Mouse (Mus musculus): ENCODE data around the gene Wdr62. TPM values are rescaled to one million over a fixed set of nuclear protein-coding genes. Genes with fewer than 3 reads are reported as not detected.

Gene Wdr62
- total RNA-seq (2023; ENCODE audit: inconsistent age): 6.2 to 10.2 TPM (median 6.8 TPM) in 4 replicates

DNA sequence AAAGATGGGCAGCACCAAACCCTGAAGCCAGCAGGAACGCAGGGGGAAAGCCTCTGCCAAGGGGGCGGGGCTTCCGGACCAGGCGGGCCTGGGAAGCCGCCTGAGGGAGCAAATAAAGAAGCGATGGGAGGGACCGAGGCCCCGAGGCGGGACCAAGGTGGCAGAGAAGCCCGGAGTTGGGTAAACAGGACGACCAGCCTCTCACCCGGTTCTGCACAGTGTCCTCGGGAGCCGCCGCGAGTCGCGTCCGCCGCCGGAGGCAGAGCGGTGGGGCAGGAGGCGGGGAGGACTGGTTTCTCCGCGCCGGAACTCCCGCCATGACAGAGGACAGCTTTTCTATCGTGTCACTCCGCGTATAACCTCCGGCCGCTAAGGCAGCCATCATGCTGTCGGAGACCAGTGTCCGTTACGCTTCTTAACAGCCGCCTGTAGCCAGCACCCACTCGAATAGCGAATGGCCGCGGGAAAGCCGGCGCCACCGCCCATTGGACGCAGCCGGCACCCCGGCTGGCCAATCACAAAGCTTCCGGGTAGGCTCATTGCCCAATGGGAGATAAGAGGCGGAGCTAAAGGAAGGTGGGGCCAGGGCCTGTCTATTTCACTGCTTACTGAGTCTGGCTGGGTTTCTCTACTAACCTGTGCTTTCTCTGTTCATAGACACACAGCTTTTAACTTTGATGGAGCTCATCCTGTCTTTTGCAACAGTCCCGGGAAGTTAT, at the start of gene Wdr62, which contains the start of gene Thap8:
Gene Wdr62, minus strand, starts transcription at position 469 of the 719 bp plus-strand sequence.
Gene Thap8, plus strand, starts transcription at position 144 of the 719 bp plus-strand sequence.

DNA sequence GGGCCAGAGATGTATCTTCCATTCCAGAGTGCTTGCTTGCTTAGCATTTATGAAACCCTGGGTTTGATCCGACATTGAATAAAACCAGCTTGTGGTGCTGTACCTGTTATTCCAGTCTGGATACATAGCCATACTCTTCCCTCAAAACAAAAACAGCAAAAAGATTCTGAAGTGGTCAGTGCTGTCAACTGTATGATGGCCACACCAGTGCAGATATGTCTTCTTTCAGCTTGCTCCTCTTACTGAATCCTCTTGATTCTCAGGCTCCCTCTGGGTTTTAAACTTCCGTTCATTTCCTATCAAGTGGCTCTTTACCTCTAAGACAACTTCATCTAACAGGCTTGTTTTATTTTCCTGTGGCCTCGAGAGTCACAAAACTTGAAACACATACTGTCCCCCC, 43.6 kb upstream of the Wdr62 start, which contains the start of gene Sdhaf1:
Gene Sdhaf1, minus strand, starts transcription at position 101 of the 400 bp plus-strand sequence.

DNA sequence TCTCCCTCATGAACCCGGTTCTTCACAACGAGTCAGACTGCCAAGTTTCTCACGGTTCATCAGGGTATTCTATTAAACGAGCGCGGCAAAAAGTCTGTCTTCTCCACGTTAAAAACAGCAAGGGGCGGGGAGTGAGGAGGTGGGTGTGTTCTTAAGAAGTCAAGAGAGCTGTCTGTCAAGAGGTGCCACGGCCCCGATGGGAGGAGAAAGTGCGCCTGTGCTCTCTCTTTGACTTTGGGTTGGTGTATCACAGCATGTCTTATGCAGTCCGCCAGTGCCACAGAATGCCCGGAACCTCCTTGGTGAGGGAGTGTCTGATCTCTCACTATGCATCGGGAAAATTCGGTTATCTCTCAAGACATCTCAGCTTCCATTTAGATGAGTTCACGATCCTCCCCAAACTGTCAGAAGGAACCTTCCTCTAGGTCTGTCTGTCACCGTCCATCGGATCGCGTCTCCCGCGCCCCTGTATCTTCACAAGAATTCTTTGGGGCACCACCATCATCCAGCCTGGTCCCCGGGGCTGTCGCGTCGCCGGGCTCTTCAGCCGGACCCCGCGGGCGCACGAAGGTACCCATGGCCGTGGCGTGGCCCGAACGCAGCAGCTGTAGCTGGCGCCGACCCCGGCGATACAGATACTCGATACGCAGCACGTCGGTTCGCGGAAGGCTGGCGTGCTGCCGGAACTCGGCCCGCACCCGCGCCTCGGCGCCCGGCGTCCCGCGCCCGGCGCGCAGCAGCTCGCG, 41.5 kb upstream of the Wdr62 start, which contains the start of gene E130208F15Rik:
Gene E130208F15Rik, plus strand, starts transcription at position 202 of the 746 bp plus-strand sequence.

DNA sequence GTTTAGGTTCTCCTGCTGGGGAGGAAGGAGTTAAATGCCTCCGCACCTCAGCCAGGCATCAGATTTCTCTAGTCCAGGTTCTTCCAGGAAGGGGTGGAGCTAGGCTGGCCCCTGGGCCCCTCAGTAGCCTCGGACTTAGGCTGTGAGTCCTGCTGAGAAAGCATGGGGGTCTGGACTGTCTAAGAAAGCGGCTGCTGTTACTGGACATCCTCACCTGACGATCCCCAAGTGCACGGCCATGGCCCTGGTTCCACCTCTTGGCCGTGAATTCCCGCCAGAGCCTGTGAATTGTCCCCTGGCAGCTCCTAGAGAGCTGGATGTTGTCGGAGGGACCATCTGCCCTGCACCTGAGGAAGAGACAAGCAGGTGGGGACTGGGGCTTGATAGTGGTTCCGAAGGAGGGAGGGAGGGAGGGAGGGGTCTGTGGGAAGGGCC, 34.5 kb upstream of the Wdr62 start, which contains the start of gene Syne4:
Gene Syne4, plus strand, starts transcription at position 87 of the 435 bp plus-strand sequence.

DNA sequence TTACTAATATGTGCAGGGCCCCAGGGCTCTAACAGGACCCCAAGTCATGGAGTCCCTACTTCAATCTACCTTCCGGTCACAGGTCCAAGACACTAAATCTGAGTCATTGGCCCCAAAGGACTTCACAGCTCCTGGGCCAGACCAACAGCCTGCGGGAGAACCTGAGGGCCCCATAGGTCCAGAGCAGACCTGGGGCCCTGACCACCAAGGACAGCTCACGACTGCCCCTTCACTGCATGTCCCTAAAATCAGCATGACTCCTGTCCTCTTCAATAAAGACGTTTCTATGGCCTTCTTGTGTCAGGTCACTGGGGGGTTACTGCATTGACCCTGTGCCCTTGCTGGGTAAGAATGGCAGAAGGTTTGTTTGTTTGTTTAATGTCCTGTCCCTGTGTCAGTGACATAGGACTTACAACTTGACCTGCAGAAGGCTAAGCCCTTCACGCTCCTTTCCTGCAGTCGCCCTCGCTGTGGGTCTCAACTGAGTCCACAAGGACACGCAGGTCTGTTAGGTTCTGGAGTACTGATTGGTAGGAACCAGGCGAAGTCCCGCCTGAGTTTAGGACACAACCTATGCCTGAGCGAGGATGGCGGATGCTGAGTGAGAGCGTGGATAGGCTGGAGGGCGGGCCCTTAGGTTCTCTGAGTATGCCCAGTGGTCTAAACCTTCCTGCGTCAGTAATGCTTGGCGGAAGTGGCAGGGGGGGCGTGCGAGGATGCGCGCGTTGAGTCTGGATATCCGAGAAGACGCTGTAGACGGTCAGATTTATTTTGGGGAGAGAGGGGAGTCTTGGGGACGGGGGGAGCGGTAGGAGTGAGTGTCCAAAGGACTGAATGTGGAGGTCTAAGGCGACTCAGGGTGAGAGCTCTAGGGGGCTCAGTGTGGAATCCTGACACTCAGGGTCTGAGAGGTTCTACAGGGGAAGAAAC, 28.1 kb upstream of the Wdr62 start, which contains the start of gene Alkbh6:
Gene Alkbh6, plus strand, starts transcription at position 642 of the 930 bp plus-strand sequence.

DNA sequence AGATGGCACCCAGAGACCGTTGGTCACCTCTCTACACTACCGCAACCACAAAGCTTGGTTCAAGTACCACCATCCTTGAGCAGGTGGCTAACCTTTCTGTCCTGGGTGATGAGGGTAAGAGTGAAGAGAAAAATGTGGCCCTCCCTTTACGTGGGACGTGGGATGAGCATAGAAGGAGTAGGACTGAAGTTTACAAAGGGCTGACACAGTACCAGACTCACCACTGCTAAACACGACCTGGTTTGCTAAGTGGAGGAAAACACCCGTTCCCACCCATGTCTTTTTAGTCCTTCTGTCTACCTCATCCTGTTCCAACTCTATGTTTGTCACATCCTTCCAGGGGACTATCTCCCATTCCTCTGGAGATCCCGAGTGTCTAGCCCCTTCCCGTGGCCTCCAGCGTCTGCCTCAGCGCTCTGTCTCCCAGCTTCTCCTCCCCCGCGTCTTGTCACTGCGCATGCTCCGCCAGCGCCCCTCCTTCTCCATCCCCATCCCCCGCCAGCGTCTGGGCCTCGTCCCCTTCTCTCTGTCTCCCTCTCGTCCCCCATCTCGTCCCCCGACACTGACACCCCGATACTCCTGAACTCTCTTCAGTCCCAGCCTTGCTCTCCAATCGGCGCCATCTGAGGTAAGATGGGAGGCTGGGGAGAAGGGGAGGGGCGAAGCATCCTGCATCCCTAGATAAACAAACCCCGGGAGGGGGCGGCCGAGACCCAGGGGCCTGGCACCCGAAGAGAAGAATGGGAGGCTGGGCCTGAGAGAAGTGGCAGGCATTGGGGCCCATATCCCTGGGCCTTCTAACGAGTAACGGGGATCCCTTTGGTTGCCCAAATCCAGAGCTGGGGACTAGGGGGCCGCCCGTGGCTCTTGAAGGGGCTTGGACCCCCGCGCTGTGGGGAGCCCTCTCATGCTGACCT, 11.3 kb upstream of the Wdr62 start, which contains the start of gene Clip3:
Gene Clip3, plus strand, starts transcription at position 514 of the 917 bp plus-strand sequence.

DNA sequence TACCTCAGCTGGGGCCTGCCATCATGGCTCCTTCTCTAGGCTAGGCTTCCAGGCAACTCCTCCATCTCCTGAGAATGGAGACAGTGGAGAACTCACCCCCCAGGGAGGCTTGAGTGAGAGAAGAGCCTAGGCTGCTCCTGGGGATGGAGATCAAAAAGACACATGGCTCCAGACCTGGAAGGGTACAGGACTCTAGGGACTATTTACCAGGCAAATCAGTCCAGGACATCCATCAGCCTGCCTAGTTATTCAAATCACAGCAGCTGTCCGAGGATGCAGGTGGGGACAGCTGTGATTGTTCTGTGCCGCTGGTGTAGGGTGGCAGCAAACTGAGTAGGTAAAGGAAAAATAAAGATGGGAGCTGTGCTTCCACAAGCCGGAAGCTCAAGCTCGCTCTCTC, 44.6 kb downstream of the Wdr62 start, which contains the start of gene Ovol3:
Gene Ovol3, minus strand, starts transcription at position 101 of the 400 bp plus-strand sequence.

DNA sequence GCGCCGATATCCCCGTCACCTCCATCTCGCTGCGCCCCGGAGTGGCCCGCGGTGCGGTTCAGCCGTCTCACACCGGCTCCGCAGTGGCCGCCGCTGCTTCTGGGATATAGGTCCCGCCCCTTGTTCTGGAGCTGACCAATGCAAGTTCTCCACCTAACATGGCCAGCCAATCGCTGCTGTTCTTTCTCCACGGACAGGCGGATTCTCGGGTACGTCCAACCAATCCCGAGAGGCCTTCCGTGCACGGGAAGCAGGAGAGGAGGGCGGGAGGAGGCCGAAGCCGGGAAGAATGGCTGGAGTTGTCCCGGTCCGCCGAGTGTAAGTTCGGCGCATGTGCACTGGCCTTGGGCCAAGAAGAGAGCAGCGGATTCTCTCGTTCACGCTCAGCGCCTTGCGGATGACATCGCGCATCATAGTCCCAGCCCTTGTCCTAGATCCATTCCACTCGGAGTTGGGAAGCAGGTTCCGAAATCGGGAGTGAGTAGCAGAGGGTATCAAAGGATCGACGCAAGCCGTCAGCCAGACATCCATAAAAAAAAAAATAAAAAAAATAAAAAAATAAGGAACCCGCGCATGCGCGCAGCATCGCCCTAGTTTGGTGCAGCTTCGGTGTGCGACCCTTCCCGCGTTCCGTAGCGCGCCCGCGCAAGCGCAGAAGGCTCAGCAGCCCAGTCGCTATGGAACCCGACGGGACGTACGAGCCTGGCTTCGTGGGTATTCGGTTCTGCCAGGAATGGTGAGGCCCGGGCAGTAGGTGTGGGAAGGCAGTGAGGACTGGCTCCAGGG, 48.4 kb downstream of the Wdr62 start, which contains the start of the genes Polr2i and Tbcb:
Gene Polr2i, plus strand, starts transcription at position 280 of the 786 bp plus-strand sequence.
Gene Tbcb, minus strand, starts transcription at position 604 of the 786 bp plus-strand sequence.

DNA sequence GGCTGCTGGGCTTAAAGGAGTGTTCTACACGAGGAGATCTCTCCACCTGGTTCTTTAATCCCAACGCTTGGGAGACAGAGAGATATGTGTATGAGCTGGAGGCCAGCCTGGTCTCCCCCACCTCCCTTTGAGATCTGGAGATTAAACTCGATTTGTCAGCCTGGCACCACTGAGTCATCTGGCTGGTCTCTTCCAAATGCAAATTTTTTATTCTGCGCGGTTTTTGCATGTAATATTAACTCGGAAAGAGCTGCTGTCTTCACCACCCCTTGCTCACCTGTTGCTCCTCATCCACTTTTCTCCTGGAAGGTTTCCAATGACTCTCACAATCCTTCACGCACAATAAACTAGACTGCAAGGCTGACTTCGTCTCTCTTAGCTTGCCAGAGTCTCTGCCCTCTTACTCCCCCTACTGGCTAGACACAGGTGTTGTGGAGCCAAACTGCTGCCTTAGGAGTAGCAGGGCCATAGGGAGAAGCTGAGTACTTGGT, 81.7 kb downstream of the Wdr62 start, which contains the start of gene Capns1:
Gene Capns1, minus strand, starts transcription at position 331 of the 491 bp plus-strand sequence.

Other genes starting within 250 kb of the Wdr62 start
- 3.1 to 4.9 TPM (median 4.0 TPM) in 4 replicates for gene Zfp14, start 229.0 kb downstream of the Wdr62 start, total RNA-seq (2023; ENCODE audit: inconsistent age)
- gene Zfp82, start 207.5 kb downstream of the Wdr62 start, total RNA-seq (2023; ENCODE audit: inconsistent age): 4.2 to 7.9 TPM (median 5.0 TPM) in 4 replicates
- not detected in 4 replicates for gene Gm26920, start 190.0 kb downstream of the Wdr62 start, total RNA-seq (2023; ENCODE audit: inconsistent age)
- gene Zfp566, start 189.9 kb downstream of the Wdr62 start, total RNA-seq (2023; ENCODE audit: inconsistent age): 5.3 to 7.5 TPM (median 5.8 TPM) in 4 replicates
- 23.6 to 31.7 TPM (median 26.5 TPM) in 4 replicates for gene Zfp260, start 185.6 kb downstream of the Wdr62 start, total RNA-seq (2023; ENCODE audit: inconsistent age)
- 14.6 to 20.9 TPM (median 16.3 TPM) in 4 replicates for gene Zfp382, start 158.5 kb downstream of the Wdr62 start, total RNA-seq (2023; ENCODE audit: inconsistent age)
- gene Zfp146, start 110.7 kb downstream of the Wdr62 start, total RNA-seq (2023; ENCODE audit: inconsistent age): 41.7 to 52.0 TPM (median 46.8 TPM) in 4 replicates
- 1.6 TPM in 1 of 4 replicates, not detected in the others for gene Cox7a1, start 96.3 kb downstream of the Wdr62 start, total RNA-seq (2023; ENCODE audit: inconsistent age)
- gene Capns1, start 81.6 kb downstream of the Wdr62 start, total RNA-seq (2023; ENCODE audit: inconsistent age): 176 to 190 TPM (median 187 TPM) in 4 replicates
- 33.3 to 43.1 TPM (median 37.9 TPM) in 4 replicates for gene Polr2i, start 48.5 kb downstream of the Wdr62 start, total RNA-seq (2023; ENCODE audit: inconsistent age)
- gene Tbcb, start 48.1 kb downstream of the Wdr62 start, total RNA-seq (2023; ENCODE audit: inconsistent age): 30.3 to 41.6 TPM (median 35.2 TPM) in 4 replicates
- gene Ovol3, start 44.7 kb downstream of the Wdr62 start, total RNA-seq (2023; ENCODE audit: inconsistent age): not detected in 4 replicates
- 1.1 to 2.1 TPM (median 1.7 TPM) in 4 replicates for gene Thap8, start 325 bp downstream of the Wdr62 start, total RNA-seq (2023; ENCODE audit: inconsistent age)
- not detected in 4 replicates for gene Clip3, start 11.3 kb upstream of the Wdr62 start, total RNA-seq (2023; ENCODE audit: inconsistent age)
- 78.4 to 86.3 TPM (median 81.5 TPM) in 4 replicates for gene Alkbh6, start 28.3 kb upstream of the Wdr62 start, total RNA-seq (2023; ENCODE audit: inconsistent age)
- gene Syne4, start 34.4 kb upstream of the Wdr62 start, total RNA-seq (2023; ENCODE audit: inconsistent age): 6.4 to 7.9 TPM (median 6.8 TPM) in 4 replicates
- 4.3 to 7.0 TPM (median 5.0 TPM) in 4 replicates for gene E130208F15Rik, start 41.3 kb upstream of the Wdr62 start, total RNA-seq (2023; ENCODE audit: inconsistent age)
- gene Sdhaf1, start 43.5 kb upstream of the Wdr62 start, total RNA-seq (2023; ENCODE audit: inconsistent age): 17.6 to 23.6 TPM (median 21.4 TPM) in 4 replicates
- not detected in 4 replicates for gene Lrfn3, start 82.4 kb upstream of the Wdr62 start, total RNA-seq (2023; ENCODE audit: inconsistent age)
- gene Tyrobp, start 133.3 kb upstream of the Wdr62 start, total RNA-seq (2023; ENCODE audit: inconsistent age): 70.1 to 84.0 TPM (median 75.8 TPM) in 4 replicates
- gene Hcst, start 139.4 kb upstream of the Wdr62 start, total RNA-seq (2023; ENCODE audit: inconsistent age): 39.7 to 48.5 TPM (median 46.1 TPM) in 4 replicates
- gene Nfkbid, start 141.3 kb upstream of the Wdr62 start, total RNA-seq (2023; ENCODE audit: inconsistent age): 301 to 337 TPM (median 313 TPM) in 4 replicates
- gene Aplp1, start 165.1 kb upstream of the Wdr62 start, total RNA-seq (2023; ENCODE audit: inconsistent age): not detected in 4 replicates
- gene Kirrel2, start 177.3 kb upstream of the Wdr62 start, total RNA-seq (2023; ENCODE audit: inconsistent age): not detected in 4 replicates
- gene Nphs1, start 177.9 kb upstream of the Wdr62 start, total RNA-seq (2023; ENCODE audit: inconsistent age): not detected in 4 replicates
- gene Prodh2, start 213.2 kb upstream of the Wdr62 start, total RNA-seq (2023; ENCODE audit: inconsistent age): not detected in 4 replicates